Mouse (Mus musculus): ENCODE measurements around the gene Eapp.
A peak's percentile ranks its signal among the peaks of the same experiment; 100 is the strongest.
"Not testable (repeated sequence)": the region's sequence is repeated elsewhere in the genome, so short reads cannot be mapped to it uniquely, and the experiment has no call there.

Gene Eapp

DNA sequence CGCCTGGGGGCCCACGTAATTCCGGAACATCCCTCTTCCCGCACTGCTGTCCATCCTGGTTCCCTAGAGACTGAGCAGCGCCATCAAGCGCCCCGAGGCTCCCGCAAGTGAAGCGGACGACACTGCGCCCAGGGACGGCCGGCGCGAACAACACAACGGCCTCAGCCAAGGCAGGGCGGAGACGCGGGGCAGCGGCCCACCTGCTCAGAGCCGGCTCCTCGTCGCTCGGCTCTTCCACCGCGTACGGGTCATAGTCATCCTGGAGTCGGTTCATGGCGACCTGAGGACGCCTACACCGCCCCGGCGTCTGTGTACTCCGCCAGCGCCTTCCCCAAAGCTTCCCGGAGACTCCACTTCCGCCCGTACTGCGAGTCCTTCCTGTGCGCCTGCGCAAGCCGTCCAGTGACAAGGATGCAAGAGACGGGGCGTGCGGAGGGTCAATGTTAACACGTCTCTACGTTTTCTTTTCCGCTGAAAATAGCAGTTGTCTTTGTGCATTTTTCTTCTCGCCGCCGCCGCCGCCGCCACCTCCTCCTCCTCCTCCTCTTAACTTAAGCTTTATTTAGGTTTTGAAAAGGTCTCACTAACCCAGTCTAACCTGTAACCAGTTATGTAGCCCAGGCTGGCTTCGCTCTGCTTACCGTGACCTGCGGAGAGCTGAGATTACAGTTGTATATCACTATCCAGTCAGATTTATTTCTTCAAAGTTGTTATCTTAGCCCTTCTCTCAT lies at the start of gene Eapp:
Gene Eapp, minus strand, starts transcription at position 387 of the 731 bp plus-strand sequence.
- DNase-seq, result peak; percentile 97

DNA sequence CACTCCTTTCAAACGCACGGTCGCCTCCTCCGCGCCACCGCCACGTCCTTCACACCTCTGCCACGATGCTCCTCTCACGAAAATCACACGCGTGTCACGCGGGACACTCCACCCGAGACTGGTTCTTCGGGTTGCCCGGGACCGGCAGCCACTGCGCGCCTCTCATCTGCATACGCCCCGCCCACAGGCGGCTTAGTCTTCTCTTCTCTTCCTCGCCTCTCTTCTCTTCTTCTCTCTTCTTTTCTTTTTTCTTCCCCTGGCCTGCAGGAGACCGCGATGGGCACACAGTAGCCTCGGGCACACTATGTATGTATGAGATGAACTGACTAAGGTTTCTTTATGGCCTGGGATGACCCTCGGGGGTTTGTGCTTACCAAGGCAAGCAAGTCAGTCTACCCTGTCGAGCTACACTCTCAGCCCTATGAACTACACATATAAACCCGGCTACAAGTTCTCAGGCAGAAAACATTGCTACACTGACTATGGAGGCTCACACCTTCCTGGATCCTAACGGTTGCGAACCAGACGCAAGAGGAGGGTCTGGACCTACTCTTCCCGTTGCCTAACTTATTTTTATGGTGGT lies 43.1 kb upstream of the Eapp start:
- DNase-seq, result peak in 1 of 2 experiments; percentile 33

DNA sequence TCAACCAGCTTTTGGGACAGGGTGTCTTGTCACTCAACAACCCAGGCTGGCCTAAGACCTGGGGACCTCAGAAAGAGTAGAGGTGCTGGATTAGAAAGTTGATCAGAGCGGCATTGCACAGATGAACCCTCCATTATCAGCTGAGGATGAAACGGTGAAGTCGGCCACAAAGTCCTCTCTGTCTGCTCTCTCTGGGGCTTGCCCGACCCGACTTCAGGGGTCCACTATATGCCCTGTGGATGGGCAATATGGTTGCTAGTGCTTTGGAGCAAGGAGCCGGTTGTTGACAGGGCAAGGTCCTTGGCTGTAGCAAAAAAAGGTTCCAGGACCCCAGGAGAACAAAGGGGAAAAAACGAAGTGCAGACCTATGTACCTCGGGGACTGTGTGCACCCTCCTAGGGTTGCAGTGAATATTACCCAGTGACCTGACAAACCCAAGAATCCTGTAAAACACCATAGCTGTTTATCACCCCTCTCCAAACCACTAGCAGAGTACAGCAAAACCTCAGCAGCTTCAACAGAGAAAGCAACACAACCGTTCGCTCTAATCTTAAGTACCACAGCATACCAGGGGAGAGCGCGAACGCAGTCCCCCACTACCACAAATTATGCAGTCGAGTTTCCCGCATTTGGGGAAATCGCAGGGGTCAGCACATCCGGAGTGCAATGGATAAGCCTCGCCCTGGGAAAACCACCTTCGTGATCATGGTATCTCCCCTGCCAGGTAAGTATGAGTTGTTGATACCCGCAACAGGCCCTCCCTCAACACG lies 42.4 kb upstream of the Eapp start:
- not testable (repeated sequence) for DNase-seq

DNA sequence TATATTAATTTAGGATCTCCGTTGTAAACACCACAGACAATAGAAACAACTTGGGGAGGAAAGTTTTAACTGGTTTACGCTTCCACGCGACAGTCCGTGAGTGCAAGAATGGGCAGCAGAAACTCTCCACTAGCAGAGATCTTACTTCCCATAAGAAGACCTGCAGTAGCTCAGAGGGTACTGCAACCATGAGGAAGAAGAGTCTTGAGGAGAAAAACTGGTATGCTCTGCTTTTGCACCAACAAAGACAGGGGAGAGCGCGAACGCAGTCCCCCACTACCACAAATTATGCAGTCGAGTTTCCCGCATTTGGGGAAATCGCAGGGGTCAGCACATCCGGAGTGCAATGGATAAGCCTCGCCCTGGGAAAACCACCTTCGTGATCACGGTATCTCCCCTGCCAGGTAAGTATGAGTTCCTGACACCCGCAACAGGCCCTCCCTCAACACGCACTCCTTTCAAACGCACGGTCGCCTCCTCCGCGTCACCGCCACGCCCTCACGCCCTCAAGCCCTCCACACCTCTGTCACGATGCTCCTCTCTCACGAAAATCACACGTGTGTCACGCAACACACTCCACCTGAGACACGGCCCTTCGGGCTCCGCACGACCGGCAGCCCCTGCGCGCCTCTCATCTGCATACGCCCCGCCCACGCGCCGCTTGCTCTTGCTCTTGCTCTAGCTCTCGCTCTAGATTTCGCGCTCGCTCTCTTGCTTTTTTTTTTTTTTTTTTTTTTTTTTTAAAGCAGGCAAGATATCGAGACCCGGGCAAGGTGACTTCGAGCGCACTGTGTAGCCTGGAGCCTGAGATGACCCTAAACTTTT lies 38.8 kb upstream of the Eapp start:
- peak in 1 of 2 experiments; percentile 15 for DNase-seq

DNA sequence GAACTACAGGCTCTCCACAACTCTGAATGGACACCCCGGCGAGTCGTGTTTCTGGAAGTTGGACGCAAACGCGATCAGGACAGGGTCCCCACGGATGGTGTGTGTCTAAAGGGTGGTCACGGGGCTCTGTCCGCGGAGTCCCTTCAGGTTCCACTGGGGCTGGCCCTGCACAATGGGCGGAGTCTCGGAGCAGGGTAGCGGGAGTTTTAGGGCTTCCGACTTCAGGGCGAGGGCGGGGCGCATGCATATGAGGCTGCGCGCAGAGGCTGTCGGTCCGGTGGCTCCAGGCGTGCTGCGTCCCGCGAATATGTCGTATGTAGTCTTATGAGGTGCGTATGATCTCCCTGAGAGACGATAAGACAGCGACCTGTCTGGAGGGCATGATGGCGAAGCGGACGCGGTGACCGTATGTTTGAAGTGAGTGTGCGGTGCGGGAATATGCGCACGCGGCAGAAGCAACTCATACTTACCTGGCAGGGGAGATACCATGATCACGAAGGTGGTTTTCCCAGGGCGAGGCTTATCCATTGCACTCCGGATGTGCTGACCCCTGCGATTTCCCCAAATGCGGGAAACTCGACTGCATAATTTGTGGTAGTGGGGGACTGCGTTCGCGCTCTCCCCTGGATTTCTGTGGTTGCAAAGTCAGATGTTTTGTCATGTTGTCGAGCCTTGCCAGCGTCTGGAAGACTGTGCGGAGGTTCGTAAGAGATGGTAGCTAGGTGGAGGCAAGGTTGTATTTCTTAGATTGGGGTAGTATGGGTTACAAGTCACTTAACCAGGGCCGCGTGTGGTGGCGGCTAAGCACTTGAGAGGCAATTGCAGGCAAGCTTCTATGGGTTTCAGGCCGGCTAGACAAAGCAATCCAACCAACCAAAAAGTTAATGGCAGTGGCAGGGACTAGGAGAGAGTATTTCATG lies 33.7 kb upstream of the Eapp start:
- DNase-seq, result not testable (repeated sequence)

DNA sequence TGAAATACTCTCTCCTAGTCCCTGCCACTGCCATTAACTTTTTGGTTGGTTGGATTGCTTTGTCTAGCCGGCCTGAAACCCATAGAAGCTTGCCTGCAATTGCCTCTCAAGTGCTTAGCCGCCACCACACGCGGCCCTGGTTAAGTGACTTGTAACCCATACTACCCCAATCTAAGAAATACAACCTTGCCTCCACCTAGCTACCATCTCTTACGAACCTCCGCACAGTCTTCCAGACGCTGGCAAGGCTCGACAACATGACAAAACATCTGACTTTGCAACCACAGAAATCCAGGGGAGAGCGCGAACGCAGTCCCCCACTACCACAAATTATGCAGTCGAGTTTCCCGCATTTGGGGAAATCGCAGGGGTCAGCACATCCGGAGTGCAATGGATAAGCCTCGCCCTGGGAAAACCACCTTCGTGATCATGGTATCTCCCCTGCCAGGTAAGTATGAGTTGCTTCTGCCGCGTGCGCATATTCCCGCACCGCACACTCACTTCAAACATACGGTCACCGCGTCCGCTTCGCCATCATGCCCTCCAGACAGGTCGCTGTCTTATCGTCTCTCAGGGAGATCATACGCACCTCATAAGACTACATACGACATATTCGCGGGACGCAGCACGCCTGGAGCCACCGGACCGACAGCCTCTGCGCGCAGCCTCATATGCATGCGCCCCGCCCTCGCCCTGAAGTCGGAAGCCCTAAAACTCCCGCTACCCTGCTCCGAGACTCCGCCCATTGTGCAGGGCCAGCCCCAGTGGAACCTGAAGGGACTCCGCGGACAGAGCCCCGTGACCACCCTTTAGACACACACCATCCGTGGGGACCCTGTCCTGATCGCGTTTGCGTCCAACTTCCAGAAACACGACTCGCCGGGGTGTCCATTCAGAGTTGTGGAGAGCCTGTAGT lies 23.4 kb upstream of the Eapp start:
- DNase-seq, result not testable (repeated sequence)

DNA sequence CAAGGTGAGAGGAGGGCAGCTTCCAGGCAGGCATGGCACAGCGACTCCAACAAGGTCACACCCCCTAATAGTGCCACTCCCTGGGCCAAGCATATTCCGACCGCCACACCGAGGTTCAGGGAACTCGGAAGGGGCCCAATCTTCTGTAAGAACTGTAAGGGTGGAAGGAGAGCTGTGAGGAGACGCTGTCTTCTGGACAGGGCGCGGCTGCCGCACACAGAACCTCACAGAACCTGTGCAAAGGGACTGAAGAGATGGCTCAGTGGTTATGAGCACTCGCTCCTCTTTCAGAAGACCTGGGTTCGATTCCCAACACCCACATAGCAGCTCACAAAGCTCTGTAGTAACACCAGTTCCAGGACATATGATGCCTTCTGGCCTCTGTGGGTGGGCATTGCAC lies 21.8 kb upstream of the Eapp start:
- DNase-seq, result peak in 1 of 2 experiments; percentile 7

DNA sequence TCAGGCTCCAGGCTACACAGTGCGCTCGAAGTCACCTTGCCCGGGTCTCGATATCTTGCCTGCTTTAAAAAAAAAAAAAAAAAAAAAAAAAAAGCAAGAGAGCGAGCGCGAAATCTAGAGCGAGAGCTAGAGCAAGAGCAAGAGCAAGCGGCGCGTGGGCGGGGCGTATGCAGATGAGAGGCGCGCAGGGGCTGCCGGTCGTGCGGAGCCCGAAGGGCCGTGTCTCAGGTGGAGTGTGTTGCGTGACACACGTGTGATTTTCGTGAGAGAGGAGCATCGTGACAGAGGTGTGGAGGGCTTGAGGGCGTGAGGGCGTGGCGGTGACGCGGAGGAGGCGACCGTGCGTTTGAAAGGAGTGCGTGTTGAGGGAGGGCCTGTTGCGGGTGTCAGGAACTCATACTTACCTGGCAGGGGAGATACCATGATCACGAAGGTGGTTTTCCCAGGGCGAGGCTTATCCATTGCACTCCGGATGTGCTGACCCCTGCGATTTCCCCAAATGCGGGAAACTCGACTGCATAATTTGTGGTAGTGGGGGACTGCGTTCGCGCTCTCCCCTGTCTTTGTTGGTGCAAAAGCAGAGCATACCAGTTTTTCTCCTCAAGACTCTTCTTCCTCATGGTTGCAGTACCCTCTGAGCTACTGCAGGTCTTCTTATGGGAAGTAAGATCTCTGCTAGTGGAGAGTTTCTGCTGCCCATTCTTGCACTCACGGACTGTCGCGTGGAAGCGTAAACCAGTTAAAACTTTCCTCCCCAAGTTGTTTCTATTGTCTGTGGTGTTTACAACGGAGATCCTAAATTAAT lies 18.3 kb upstream of the Eapp start:
- peak; percentile 56 for DNase-seq

DNA sequence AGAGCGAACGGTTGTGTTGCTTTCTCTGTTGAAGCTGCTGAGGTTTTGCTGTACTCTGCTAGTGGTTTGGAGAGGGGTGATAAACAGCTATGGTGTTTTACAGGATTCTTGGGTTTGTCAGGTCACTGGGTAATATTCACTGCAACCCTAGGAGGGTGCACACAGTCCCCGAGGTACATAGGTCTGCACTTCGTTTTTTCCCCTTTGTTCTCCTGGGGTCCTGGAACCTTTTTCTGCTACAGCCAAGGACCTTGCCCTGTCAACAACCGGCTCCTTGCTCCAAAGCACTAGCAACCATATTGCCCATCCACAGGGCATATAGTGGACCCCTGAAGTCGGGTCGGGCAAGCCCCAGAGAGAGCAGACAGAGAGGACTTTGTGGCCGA lies 14.8 kb upstream of the Eapp start:
- not testable (repeated sequence) for DNase-seq

DNA sequence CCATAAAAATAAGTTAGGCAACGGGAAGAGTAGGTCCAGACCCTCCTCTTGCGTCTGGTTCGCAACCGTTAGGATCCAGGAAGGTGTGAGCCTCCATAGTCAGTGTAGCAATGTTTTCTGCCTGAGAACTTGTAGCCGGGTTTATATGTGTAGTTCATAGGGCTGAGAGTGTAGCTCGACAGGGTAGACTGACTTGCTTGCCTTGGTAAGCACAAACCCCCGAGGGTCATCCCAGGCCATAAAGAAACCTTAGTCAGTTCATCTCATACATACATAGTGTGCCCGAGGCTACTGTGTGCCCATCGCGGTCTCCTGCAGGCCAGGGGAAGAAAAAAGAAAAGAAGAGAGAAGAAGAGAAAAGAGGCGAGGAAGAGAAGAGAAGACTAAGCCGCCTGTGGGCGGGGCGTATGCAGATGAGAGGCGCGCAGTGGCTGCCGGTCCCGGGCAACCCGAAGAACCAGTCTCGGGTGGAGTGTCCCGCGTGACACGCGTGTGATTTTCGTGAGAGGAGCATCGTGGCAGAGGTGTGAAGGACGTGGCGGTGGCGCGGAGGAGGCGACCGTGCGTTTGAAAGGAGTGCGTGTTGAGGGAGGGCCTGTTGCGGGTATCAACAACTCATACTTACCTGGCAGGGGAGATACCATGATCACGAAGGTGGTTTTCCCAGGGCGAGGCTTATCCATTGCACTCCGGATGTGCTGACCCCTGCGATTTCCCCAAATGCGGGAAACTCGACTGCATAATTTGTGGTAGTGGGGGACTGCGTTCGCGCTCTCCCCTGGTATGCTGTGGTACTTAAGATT lies 14.2 kb upstream of the Eapp start:
- DNase-seq, result not testable (repeated sequence)

DNA sequence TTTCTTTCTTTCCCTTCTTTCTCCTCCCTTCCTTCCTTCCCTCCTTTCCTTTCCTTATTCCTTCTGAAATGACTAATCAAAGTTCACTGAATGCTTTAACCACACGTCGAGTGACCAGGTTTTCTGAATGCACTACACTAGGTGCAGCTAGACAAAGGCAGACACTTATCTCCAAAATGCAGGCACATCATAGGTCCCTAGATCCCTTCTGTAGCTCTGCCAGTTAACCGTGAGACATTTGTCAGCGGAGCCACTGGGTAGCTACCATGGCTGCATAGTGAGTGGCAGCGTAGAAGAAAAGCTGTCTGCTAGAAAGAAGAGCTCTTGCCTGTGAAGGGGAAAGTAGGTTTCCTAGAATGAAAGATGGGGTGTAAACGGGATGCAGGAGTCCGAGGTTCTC lies 3.7 kb upstream of the Eapp start:
- DNase-seq, result no peak

DNA sequence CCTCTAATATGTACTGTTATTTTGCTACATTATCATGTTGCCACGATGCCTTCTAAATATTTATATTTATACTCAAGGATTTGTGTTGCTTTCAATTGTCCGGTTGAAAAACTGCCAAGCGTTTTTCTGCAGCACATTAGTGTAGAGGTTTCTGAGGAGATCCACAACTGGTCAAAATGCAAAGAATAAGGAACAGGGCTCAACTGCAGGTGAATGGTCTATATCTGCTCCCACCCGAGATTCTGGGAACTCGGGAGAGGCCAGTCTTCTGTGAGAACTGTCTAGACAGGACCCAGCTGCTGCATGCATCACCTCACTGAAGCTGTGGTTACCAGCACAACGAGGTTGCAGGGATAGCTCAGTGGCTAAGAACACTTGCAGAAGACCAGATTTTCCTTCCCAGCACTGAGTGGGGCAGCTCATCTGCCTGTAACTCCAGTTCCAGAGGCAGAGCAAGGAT lies 2.1 kb upstream of the Eapp start:
- DNase-seq, result peak in 1 of 2 experiments; percentile 35

DNA sequence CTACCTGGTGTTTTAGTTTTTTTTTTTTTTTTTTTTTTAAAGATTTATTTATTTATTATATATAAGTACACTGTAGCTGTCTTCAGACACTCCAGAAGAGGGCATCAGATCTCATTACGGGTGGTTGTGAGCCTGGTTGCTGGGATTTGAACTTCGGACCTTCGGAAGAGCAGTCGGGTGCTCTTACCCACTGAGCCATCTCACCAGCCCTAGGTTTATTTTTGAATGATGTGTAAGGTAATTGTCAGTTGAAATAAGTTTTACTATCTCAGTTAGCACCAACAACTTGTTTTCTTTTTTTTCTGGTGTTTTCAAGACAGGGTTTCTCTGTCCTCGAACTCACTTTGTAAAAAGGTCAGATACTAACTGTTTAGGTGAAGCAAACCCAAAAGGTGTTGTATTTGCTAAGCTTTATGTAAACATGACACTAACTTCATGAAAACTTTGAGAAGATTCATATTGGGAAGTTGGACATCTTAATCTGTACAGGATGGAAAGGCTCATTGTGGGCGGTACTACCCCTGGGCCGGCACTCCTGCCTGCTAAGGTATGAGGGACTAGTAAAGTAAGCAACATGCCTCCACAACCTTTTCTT lies 1.4 kb upstream of the Eapp start:
- DNase-seq, result no peak

DNA sequence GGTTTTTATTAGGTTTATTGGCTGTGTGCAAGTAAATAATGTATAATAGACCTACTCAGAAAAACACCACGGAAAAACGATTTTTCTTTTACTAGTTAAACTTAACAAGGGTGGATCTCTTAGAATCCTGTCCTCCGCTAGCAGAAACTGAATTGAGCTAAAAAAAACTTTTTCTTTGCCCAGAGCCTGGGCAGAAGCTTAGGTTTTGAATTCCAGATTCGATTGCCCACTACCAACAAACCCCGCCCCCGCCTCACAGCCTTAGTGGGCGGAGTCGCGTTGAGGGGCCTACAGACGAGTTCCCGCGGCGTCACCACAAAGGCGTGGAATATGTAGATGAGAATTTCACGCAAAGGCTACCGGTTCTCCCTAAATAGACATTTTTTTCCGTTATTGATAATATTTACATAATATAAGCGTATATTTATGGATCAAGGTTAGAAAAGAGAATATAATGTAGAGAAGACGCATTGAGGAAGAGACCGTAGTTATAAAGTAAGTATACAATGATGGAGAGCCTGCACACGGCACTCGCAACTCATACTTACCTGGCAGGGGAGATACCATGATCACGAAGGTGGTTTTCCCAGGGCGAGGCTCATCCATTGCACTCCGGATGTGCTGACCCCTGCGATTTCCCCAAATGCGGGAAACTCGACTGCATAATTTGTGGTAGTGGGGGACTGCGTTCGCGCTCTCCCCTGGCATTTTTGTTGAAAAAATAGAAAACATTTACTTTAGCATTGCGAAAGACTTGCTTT lies 725 bp upstream of the Eapp start:
- peak; percentile 93 to 95 for DNase-seq

DNA sequence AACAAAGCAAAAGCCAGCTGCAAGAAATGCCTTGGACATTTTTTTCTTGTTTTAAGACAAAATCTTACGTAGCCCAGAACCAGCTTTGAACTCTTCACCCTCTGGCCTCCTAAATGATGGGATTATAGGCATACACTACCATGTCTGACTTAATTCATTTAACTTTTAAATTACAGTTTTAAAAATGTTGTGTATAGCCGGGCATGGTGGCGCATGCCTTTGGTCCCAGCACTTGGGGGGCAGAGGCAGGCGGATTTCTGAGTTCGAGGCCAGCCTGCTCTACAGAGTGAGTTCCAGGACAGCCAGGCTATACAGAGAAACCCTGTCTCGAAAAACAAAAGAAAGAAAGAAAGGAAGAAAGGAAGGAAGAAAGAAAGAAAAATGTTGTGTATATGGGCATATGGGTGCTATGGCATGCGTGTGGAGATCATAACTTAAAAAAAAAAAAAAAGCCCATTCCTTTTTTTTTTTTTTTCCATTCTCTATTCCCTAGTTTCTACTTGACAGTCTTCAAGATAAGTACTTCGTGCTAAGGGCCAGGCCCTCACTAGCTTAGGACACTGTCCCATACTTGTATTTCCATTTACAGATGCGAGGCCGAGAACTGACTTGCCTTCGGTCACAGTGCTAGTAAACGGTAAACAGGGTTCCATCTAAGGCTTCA lies 718 bp downstream of the Eapp start:
- no peak for DNase-seq

DNA sequence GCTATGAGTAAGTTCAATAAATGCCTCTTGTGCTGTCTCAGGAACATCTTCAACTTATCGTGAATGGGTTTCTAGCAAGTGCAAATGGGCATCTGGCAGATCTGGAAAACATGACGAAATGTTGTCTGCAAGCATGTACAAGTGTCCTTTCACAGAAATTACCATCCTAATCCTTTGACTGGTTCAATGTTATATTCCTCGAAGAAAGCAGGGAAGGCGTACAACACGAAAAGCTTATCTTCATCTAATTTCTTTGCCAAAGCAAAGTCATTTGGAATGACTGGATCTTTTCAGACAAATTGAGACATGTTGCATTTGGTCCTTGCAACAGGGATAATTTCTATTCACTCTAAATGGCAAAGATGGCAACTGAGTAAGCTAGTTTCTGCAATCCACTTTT lies 6.6 kb downstream of the Eapp start:
- no peak for DNase-seq

DNA sequence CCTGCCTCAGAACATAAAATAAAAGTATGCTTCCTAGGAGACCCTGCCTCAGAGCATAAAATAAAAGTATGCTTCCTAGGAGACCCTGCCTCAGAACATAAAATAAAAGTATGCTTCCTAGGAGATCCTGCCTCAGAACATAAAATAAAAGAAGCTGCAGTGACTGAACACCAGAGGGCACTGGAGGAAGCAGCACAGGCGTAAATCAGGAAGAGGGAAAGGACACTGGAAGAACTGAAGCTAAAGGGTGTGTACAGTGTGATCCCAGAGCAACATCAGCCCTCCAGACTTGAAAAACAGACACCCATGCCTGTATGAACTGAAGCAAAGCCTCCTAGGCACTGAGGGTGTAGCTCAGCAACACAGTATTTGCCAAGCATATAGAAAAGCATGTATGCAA lies 12.5 kb downstream of the Eapp start:
- DNase-seq, result no peak
